Mouse (Mus musculus): ENCODE measurements around the gene Gm49398. TPM values are rescaled to one million over a fixed set of nuclear protein-coding genes. Genes with fewer than 3 reads are reported as not detected.

Gm49398 gene
- polyA plus RNA-seq (2015; fragmentation: Nextera tagmentation; extraction: Ambion mirVana) = not detected in 2 replicates

DNA sequence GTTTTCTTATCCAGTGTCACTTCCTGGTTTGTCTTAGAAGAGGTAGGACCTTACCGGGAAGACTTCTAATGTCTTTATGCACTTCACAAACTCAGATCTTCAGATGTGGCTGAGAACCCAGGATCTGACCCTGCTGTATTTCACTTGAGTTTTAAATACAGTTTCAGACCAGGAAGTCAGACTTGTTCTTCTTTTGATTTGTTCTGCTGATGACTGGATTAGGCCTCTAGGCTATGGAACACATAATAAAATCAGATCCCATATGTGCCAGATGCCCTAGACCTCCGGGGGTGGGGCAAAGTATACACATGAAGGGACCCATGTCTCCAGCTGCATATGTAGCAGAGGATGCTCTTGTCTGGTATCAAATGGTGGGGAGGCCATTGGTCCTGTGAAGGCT is at the start of gene Gm49398:
TSS of gene Gm49398 (minus strand) at position 101 of the 400 bp plus-strand sequence.
- no peak for ATAC-seq
- Histone ChIP-seq H3K9ac (ENCODE audit: low read depth, low read length) (no peak within 1 kb of the TSS), H3K27ac (ENCODE audit: low read depth, low read length) (no peak within 1 kb of the TSS), H3K4me1 (replicated peaks; ENCODE audit: control insufficient read depth, insufficient read depth, low read length) (no peaks in the 10 kb centered on the region), H3K4me2 (replicated peaks; ENCODE audit: low read depth) (no peak within 1 kb of the TSS), H3K4me3 (ENCODE audit: low read depth, low read length) (no peak within 1 kb of the TSS), H3K27me3 (replicated peaks; ENCODE audit: control insufficient read depth, insufficient read depth, low read length) (no peaks in the 10 kb centered on the region), H3K9me3 (ENCODE audit: control insufficient read depth) (no peaks in the 10 kb centered on the region), H3K36me3 (ENCODE audit: control insufficient read depth, insufficient read depth) (no peaks in the 10 kb centered on the region)
- no peak for TF ChIP-seq CTCF (IDR thresholded peaks at IDR 0.05; ENCODE audit: low read depth)
- 88% methylated on average over 2 of the region's 2 CpGs for WGBS

DNA sequence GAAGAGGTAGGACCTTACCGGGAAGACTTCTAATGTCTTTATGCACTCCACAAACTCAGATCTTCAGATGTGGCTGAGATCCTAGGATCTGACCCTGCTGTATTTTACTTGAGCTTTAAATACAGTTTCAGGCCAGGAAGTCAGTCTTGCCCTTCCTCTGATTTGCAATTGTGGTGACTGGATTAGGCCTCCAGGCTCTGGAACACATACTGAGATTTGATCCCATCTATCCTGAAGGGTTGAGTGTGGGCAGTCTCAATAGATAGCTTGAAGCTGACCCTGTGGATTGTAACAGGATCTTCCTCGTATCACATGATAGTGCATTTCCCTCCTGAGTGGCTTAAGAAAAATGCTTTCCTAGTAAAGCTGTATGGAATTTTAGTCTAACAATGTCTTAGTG is 33.4 kb downstream of the Gm49398 start, which contains the start of gene Cts8:
TSS of gene Cts8 (minus strand) at position 101 of the 400 bp plus-strand sequence.
- no peak within 1 kb of the TSS for H3K4me2 ChIP-seq (replicated peaks; ENCODE audit: low read depth)
- H3K4me3 ChIP-seq (ENCODE audit: low read depth, low read length) = no peak within 1 kb of the TSS
- H3K27ac ChIP-seq (ENCODE audit: low read depth, low read length) = no peak within 1 kb of the TSS
- no peak for ATAC-seq
- H3K9me3 ChIP-seq (ENCODE audit: control insufficient read depth) = no peaks in the 10 kb centered on the region
- no peaks in the 10 kb centered on the region for H3K27me3 ChIP-seq (replicated peaks; ENCODE audit: control insufficient read depth, insufficient read depth, low read length)
- no peak for TF ChIP-seq CTCF (IDR thresholded peaks at IDR 0.05; ENCODE audit: low read depth)
- H3K9ac ChIP-seq (ENCODE audit: low read depth, low read length) = no peak within 1 kb of the TSS
- WGBS = 92% methylated on average over 2 of the region's 2 CpGs
- H3K4me1 ChIP-seq (replicated peaks; ENCODE audit: control insufficient read depth, insufficient read depth, low read length) = no peaks in the 10 kb centered on the region
- H3K36me3 ChIP-seq (ENCODE audit: control insufficient read depth, insufficient read depth) = no peaks in the 10 kb centered on the region

DNA sequence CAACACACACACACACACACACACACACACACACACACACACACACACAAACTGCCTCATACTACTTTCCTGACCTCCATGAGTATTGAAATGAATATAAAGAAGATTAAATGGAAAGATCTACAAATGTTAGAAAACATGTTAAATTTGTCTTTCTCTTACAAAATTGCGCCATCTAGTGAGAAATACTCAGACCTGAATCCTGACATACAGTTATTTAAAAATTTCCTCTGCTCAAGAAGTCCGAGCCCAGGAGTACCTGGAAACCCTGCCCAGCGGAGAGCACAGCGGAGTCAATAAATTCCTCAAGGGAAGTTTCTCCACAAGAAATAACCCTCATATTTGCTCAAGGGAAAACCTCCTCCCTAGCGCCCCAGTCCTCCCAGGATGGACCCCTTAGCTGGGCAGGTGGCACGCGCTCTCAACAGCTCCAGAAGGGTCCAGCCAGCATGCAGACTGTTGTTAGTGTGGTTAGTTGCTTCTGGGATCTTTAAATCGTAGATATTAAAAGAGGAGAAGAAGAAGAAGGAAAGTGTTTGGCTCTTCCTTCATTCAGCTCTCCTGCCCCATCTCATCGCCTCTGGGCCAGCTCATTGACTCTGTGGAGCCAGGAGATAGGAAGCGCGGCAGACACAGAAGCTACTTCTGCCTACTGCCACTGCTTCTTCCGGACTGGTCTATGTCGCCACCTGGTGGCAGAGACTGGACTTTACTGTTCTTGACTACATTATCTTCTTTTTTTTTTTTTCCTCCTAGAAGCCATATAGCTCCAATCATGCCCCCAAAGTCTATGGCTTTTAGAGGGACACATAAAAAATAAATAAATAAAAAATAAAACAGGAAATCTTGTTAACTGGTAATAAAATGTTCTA is 47.3 kb downstream of the Gm49398 start:
- peak; percentile 72 for TF ChIP-seq CTCF (IDR thresholded peaks at IDR 0.05; ENCODE audit: low read depth)
- no peaks in the 10 kb centered on the region for H3K4me1 ChIP-seq (replicated peaks; ENCODE audit: control insufficient read depth, insufficient read depth, low read length)
- ATAC-seq = no peak
- H3K4me2 ChIP-seq (replicated peaks; ENCODE audit: low read depth) = no peak overlapping the region
- no peaks in the 10 kb centered on the region for H3K27me3 ChIP-seq (replicated peaks; ENCODE audit: control insufficient read depth, insufficient read depth, low read length)
- H3K27ac ChIP-seq (ENCODE audit: low read depth, low read length) = no peak overlapping the region
- WGBS = 52% methylated on average over 13 of the region's 13 CpGs
- no peaks in the 10 kb centered on the region for H3K9me3 ChIP-seq (ENCODE audit: control insufficient read depth)
- H3K36me3 ChIP-seq (ENCODE audit: control insufficient read depth, insufficient read depth) = no peaks in the 10 kb centered on the region
- no peak overlapping the region for H3K4me3 ChIP-seq (ENCODE audit: low read depth, low read length)
- H3K9ac ChIP-seq (ENCODE audit: low read depth, low read length) = no peak overlapping the region

DNA sequence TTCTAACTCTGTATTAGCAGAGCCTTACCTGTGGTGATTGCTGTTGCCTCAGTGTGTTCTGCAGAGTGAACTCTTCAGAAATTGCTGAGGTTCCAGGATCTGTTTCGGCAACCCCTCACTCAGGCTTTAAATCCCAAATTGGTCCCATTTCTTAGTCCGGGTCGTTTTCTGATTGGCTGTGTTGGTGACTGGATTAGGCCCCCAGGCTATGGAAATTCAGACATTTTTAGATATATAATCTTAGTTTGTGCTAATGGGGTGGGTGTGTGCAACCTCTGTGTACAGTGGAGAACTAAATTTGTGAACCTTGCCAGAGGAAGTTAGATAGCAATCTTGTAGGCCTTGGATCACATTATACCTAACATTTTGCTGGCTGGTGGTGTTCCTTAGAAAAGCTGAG is 85.3 kb downstream of the Gm49398 start, which contains the start of gene Cts6:
TSS of gene Cts6 (minus strand) at position 101 of the 400 bp plus-strand sequence.
- no peaks in the 10 kb centered on the region; the same call in 1 of the 2 replicates for H3K9me3 ChIP-seq (ENCODE audit: control insufficient read depth)
- H3K36me3 ChIP-seq (ENCODE audit: control insufficient read depth, insufficient read depth) = no peaks in the 10 kb centered on the region
- TF ChIP-seq CTCF (IDR thresholded peaks at IDR 0.05; ENCODE audit: low read depth) = no peak
- H3K9ac ChIP-seq (ENCODE audit: low read depth, low read length) = no peak within 1 kb of the TSS
- no peak within 1 kb of the TSS for H3K27ac ChIP-seq (ENCODE audit: low read depth, low read length)
- no peak within 1 kb of the TSS for H3K4me2 ChIP-seq (replicated peaks; ENCODE audit: low read depth)
- no peaks in the 10 kb centered on the region for H3K27me3 ChIP-seq (replicated peaks; ENCODE audit: control insufficient read depth, insufficient read depth, low read length)
- WGBS = 80% methylated on average over 3 of the region's 3 CpGs
- H3K4me3 ChIP-seq (ENCODE audit: low read depth, low read length) = no peak within 1 kb of the TSS
- no peaks in the 10 kb centered on the region for H3K4me1 ChIP-seq (replicated peaks; ENCODE audit: control insufficient read depth, insufficient read depth, low read length)
- ATAC-seq = no peak

Small RNA genes lying within 50 kb of the gene (microRNA-seq; reads per million reads assigned to microRNA genes)
- gene Gm27704 = not detected

Other genes starting within 250 kb of the Gm49398 start
- gene Ctsq, start 248.2 kb downstream of the Gm49398 start, polyA plus RNA-seq (2015; fragmentation: Nextera tagmentation; extraction: Ambion mirVana) = not detected in 2 replicates
- not detected in 2 replicates for gene Ctsr, start 124.6 kb downstream of the Gm49398 start, polyA plus RNA-seq (2015; fragmentation: Nextera tagmentation; extraction: Ambion mirVana)
- gene Cts6, start 85.4 kb downstream of the Gm49398 start, polyA plus RNA-seq (2015; fragmentation: Nextera tagmentation; extraction: Ambion mirVana) = not detected in 2 replicates
- not detected in 2 replicates for gene Cts8, start 33.5 kb downstream of the Gm49398 start, polyA plus RNA-seq (2015; fragmentation: Nextera tagmentation; extraction: Ambion mirVana)
- gene Cts7, start 69.4 kb upstream of the Gm49398 start, polyA plus RNA-seq (2015; fragmentation: Nextera tagmentation; extraction: Ambion mirVana) = not detected in 2 replicates

All from intestine, postnatal 0 days (tissue).